Mouse (Mus musculus): ENCODE data around the gene Arhgef7.

- TF ChIP-seq EP300 (IDR thresholded peaks at IDR 0.05; ENCODE audit: low read depth) (no peak), CTCF (IDR thresholded peaks at IDR 0.05; ENCODE audit: low read depth) (no peak)
Observed at GRCm38 (mm10) chr8:11730271-11730940, 2.9 kb downstream of the Arhgef7 start.
